Mouse (Mus musculus): Measurements from ENCODE around the gene Cgas. TPM values are rescaled to one million over a fixed set of nuclear protein-coding genes. Genes with fewer than 3 reads are reported as not detected.
"Not testable (repeated sequence)": the region's sequence is repeated elsewhere in the genome, so short reads cannot be mapped to it uniquely, and the experiment has no call there.

The Cgas gene
- 5.1 and 5.8 TPM in 2 replicates for polyA plus RNA-seq (2011; ENCODE audit: insufficient read length, low read depth, missing spikeins)

DNA sequence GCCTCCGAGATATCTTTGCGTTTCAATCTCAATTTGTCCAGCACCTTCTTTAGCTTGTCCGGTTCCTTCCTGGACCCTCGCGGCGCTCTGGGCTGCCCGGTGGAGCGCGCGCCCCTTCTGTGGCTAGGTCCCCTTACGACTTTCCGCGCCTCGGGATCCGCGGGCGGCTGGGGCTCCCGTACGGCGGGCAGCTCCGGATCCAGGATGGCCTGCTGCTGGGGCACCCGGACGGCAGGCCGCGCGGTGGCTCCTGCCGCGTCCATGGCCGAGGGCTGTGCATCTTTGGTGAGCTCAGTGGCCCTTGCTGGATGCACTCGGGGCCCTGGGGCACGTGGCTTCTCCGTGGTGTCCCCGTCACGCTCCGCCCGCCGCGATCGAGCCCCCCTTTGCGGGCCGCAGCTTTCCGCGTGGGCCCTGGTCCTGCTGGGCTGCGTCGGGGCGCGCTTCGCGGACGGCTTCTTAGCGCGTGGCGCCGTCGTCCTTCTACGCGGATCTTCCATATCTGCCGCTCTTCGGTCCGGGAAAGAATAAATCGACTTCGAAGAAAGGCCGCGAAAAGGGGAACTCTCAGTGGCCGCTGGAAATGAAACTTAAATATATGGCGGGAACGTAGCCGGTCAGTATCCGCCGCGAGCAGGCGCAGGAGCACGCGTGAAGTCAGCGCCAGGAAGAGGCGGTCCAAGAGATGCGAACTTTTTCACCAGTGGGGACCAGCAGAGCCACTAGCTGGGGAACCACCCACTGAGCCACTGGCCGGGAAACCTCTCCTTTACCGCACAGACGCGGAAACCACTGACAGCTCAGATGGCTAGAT is at the start of gene Cgas:
TSS of gene Cgas (minus strand) at position 659 of the 814 bp plus-strand sequence.
- peak within 1 kb of the TSS; percentile 66 for H3K4me3 ChIP-seq (ENCODE audit: insufficient read depth, low read length)
- H3K4me1 ChIP-seq (ENCODE audit: control insufficient read depth, insufficient read depth, low read length), result no peaks in the 10 kb centered on the region
- 0 out of 2 replicates have a peak within 1 kb of the TSS, but pooled peaks have one; percentile 8 for H3K27ac ChIP-seq (ENCODE audit: insufficient read depth, low read length)
- no peak for TF ChIP-seq CTCF (IDR thresholded peaks at IDR 0.05; ENCODE audit: borderline replicate concordance, insufficient read depth, low read length)
- TF ChIP-seq POLR2A (IDR thresholded peaks at IDR 0.05; ENCODE audit: low read depth, low read length), result peak; percentile 71

DNA sequence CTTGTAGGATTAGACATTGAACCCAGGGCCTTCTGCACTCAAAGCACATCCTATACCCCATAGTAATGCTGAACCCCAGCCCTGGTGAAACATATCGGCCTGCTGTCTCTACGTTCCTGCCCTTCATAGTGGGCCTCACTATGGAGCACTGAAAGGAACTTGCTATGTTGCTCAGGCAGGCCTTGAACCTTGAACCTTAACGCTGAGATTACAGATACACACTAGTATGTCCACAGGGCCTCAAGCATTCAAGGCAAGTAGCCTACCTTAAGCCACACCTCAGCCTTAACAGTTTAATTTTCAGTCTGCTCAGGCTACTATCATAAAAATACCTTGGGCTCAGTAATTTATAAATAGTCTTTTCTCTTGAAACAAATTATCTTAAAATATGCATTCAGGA is 49.2 kb upstream of the Cgas start:
- TF ChIP-seq POLR2A (IDR thresholded peaks at IDR 0.05; ENCODE audit: low read depth, low read length) (no peak), CTCF (IDR thresholded peaks at IDR 0.05; ENCODE audit: borderline replicate concordance, insufficient read depth, low read length) (no peak)
- H3K27ac ChIP-seq (ENCODE audit: insufficient read depth, low read length), result no peak overlapping the region
- no peaks in the 10 kb centered on the region for H3K4me1 ChIP-seq (ENCODE audit: control insufficient read depth, insufficient read depth, low read length)
- no peak overlapping the region for H3K4me3 ChIP-seq (ENCODE audit: insufficient read depth, low read length)

DNA sequence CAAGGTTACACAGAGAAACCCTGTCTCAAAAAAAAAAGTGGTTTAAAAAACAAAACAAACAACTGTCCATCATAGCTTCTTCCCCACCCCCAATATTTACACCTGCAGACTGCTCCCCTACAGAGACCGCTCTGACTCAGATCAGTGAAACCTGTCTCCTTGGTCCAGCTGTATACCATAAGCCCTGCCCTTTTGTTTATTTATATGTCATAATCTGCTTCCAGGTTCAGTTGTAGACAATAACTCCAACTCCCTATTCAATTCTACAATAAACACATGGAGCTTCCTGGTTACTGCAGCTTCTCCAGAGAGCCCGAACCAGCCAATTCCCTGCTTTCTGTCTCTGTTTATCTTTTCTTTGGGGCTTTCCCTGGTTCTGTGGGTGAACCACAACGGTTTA is 48.1 kb upstream of the Cgas start:
- H3K4me1 ChIP-seq (ENCODE audit: control insufficient read depth, insufficient read depth, low read length), result no peaks in the 10 kb centered on the region
- H3K4me3 ChIP-seq (ENCODE audit: insufficient read depth, low read length), result no peak overlapping the region
- no peak overlapping the region for H3K27ac ChIP-seq (ENCODE audit: insufficient read depth, low read length)
- no peak for TF ChIP-seq CTCF (IDR thresholded peaks at IDR 0.05; ENCODE audit: borderline replicate concordance, insufficient read depth, low read length)
- TF ChIP-seq POLR2A (IDR thresholded peaks at IDR 0.05; ENCODE audit: low read depth, low read length), result no peak

DNA sequence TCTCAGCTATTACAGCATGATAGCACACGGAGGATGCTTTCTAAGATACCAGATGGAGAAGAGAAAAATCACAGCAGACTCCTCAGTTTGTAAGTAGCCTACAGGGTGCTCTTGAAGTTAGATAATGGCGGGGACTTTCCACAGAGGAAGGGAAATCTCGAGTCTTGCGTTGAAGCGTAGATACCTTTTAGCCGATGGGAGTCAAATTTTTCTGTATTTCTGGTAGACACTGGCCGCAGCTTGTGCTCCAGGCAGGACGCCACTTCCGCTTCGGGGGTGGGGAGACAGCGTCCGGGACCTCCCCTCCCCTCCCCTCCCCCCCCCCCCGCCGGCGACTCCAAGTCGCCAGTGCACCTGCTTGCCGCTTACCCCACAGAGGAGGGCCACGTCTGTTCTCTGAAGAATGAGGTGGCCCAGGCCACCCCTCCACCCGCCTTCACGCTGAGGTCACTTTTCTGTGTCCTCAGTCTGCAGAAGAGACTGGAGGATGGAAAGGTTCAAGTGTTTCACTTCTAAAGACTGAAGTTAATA is 45.9 kb upstream of the Cgas start, which contains the start of gene Eef1a1:
TSS of gene Eef1a1 (minus strand) at position 262 of the 531 bp plus-strand sequence.
- no peaks in the 10 kb centered on the region for H3K4me1 ChIP-seq (ENCODE audit: control insufficient read depth, insufficient read depth, low read length)
- TF ChIP-seq POLR2A (IDR thresholded peaks at IDR 0.05; ENCODE audit: low read depth, low read length) (peak; percentile 45), CTCF (IDR thresholded peaks at IDR 0.05; ENCODE audit: borderline replicate concordance, insufficient read depth, low read length) (no peak)
- peak within 1 kb of the TSS; percentile 81 for H3K4me3 ChIP-seq (ENCODE audit: insufficient read depth, low read length)
- no peak within 1 kb of the TSS; the same call in 1 of the 2 replicates for H3K27ac ChIP-seq (ENCODE audit: insufficient read depth, low read length)

DNA sequence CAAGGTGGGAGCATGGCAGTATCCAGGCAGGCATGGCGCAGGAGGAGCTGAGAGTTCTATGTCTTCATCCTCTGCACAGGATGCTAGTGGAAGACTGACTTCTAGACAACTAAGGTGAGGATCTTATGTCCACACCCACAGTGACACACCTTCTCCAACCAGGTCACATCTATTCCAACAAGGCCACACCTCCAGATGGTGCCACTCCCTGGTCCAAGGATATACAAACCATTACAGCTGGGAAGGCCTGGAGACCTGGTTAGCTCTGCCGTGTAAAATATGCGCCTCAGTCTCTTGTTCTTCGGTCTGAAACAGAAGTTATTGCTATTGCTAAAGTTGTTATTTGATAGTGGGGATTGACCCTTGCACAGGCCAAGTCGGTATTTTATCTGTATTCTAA is 45.0 kb upstream of the Cgas start:
- not testable (repeated sequence) for H3K4me3 ChIP-seq (ENCODE audit: insufficient read depth, low read length); H3K27ac ChIP-seq (ENCODE audit: insufficient read depth, low read length); H3K4me1 ChIP-seq (ENCODE audit: control insufficient read depth, insufficient read depth, low read length)

DNA sequence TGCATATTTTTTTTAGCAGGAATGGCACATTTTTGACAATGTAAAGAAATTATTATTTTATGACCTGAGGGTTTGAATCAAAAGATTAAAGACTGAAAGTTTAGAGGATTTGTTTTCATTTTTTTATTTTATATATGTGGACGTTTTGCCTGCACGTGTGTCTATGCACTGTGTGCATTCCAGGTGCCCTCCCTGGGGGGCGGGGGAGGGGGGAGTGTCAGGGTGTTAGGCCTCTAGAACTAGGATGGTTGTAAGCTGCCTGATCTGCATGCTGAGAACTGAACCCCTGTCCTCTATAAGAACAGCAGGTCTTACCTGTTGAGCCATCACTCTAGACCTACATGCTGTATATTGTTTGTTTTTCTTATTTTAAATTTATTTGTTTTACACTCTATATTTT is 41.6 kb upstream of the Cgas start:
- TF ChIP-seq POLR2A (IDR thresholded peaks at IDR 0.05; ENCODE audit: low read depth, low read length), result no peak
- no peak for TF ChIP-seq CTCF (IDR thresholded peaks at IDR 0.05; ENCODE audit: borderline replicate concordance, insufficient read depth, low read length)
- H3K4me3 ChIP-seq (ENCODE audit: insufficient read depth, low read length), result no peak overlapping the region
- H3K4me1 ChIP-seq (ENCODE audit: control insufficient read depth, insufficient read depth, low read length), result no peaks in the 10 kb centered on the region
- no peak overlapping the region for H3K27ac ChIP-seq (ENCODE audit: insufficient read depth, low read length)

DNA sequence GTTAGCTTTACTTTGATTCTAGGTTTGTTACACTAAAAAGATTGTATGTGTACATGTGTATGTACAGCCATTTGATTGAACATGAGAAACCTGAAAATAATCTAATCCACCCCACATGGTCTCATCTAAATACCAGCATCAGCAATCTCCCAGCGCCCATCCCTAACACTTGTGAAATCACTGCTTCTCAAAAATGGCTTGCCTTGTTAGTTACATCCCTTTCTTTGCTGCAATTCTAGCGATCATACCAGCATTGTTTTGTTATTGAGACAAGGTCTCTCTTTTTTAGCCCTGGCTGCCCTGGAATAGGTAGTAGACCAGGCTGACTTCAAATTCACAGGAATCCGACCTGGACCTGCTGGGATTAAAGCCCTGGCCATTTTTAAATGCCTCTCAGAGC is 39.3 kb upstream of the Cgas start:
- Histone ChIP-seq H3K4me1 (ENCODE audit: control insufficient read depth, insufficient read depth, low read length) (no peaks in the 10 kb centered on the region), H3K4me3 (ENCODE audit: insufficient read depth, low read length) (peak overlapping the region; percentile 65), H3K27ac (ENCODE audit: insufficient read depth, low read length) (peak overlapping the region; percentile 98)
- TF ChIP-seq CTCF (IDR thresholded peaks at IDR 0.05; ENCODE audit: borderline replicate concordance, insufficient read depth, low read length), result no peak
- TF ChIP-seq POLR2A (IDR thresholded peaks at IDR 0.05; ENCODE audit: low read depth, low read length), result peak; percentile 46; the same call in 1 of the 2 replicates

DNA sequence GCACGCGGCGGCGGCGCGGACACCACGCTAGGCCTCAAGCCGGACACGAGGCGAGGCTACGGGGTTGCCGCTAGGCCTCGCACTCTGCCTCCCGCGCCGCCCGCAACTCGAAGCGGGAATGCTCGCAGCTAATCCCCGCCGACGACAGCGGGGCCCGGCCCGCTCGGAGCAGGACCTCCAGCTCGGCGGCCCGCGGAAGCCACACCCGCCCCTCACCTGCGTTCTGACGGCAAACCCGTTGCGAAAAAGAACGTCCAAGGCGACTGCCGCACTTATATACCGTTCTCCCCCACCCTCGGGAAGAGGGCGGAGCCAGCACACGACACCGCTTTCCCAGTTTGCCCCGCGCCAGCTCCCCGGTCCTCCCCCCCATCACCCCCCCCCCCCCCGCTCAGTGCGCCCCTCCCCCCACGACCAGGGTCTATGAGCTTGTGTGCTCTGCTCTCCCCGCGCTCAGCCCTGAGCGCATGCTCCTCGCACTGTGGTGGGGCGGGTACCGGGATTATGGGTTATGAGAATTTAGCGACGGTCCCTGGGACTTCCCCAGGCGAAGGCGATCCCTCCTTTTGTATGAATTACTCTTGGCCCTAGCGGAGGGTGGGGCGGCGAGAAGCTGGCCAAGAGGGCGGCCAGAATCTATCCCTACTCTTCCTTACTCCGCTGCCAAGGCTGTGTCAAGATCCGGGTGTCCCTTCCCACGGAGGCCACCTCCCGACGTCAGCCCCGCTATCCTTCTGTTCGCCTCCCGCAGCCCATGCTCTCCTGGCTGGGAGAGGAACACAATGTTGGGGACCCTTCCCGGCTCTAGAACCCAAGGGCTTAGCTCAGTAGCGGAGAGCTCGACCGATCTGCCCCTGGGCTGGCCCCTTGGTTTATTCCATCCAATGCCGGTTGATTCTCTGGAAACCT is 38.6 kb upstream of the Cgas start:
- H3K27ac ChIP-seq (ENCODE audit: insufficient read depth, low read length), result peak overlapping the region; percentile 98
- TF ChIP-seq CTCF (IDR thresholded peaks at IDR 0.05; ENCODE audit: borderline replicate concordance, insufficient read depth, low read length) (no peak), POLR2A (IDR thresholded peaks at IDR 0.05; ENCODE audit: low read depth, low read length) (peak; percentile 99)
- H3K4me3 ChIP-seq (ENCODE audit: insufficient read depth, low read length), result peak overlapping the region; percentile 89
- H3K4me1 ChIP-seq (ENCODE audit: control insufficient read depth, insufficient read depth, low read length), result no peaks in the 10 kb centered on the region

DNA sequence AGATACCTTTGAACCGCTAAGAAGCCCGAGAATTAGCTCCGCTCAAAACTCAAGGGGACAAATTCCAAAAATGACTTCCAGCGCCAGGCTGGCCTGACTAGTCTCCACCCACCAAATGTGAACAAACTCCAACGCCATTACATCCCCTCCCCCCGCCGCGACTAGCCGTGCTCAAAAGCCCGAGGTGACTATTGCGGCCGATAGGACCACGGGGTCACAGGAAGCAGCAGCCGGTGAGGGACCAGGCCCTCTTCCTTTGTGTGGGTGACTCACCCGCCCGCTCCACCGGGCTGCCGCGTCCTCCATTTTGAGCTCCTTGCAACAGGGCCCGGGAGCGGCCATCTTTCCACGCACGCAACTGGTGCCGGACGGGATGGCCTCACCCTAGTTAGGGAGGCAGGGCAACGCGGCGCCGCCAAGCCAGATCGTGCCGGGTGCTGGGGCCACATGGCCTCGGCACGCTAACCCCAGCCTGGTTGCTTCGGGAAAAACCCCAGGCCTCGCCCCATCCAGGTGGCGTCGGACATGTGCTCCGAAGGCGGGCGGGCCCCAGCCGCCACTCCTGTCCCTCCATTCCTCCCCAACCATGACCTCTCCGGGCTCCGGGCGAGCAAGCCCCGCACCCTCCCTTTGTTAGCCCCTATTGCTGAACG is 37.8 kb upstream of the Cgas start:
- TF ChIP-seq CTCF (IDR thresholded peaks at IDR 0.05; ENCODE audit: borderline replicate concordance, insufficient read depth, low read length) (no peak), POLR2A (IDR thresholded peaks at IDR 0.05; ENCODE audit: low read depth, low read length) (peak; percentile 70)
- H3K27ac ChIP-seq (ENCODE audit: insufficient read depth, low read length), result peak overlapping the region; percentile 96
- H3K4me1 ChIP-seq (ENCODE audit: control insufficient read depth, insufficient read depth, low read length), result no peaks in the 10 kb centered on the region
- peak overlapping the region; percentile 89 for H3K4me3 ChIP-seq (ENCODE audit: insufficient read depth, low read length)

DNA sequence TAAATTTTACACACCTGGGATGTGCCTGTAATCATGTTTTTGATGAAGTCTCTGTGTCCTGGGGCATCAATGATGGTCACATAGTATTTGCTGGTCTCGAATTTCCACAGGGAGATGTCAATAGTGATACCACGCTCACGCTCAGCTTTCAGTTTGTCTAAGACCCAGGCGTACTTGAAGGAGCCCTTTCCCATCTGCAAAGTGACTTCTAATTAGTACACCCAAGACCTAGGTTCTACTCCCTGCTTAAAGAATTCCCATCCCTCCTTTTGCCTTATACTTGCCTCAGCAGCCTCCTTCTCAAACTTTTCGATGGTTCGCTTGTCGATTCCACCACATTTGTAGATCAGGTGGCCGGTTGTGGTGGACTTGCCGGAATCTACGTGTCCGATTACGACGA is 37.2 kb upstream of the Cgas start:
- Histone ChIP-seq H3K4me3 (ENCODE audit: insufficient read depth, low read length) (peak overlapping the region; percentile 89), H3K27ac (ENCODE audit: insufficient read depth, low read length) (peak overlapping the region; percentile 96)
- not testable (repeated sequence) for H3K4me1 ChIP-seq (ENCODE audit: control insufficient read depth, insufficient read depth, low read length)

DNA sequence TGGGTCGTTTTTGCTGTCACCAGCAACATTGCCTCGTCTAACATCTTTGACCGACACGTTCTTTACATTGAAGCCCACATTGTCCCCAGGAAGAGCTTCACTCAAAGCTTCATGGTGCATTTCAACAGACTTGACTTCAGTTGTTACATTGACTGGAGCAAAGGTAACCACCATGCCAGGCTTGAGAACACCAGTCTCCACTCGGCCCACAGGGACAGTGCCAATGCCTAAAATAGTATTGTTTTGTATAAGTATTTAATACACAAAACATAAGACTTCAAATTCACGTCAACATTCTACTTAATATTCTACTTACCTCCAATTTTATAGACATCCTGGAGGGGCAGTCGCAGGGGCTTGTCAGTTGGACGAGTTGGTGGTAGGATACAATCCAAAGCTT is 36.3 kb upstream of the Cgas start:
- peak overlapping the region; percentile 89 for H3K4me3 ChIP-seq (ENCODE audit: insufficient read depth, low read length)
- H3K27ac ChIP-seq (ENCODE audit: insufficient read depth, low read length); H3K4me1 ChIP-seq (ENCODE audit: control insufficient read depth, insufficient read depth, low read length): not testable (repeated sequence)

Measured in embryonic fibroblast, embryonic 13.5 days (primary cell).